Mouse (Mus musculus): ENCODE measurements around the gene Gm17657.
"Not testable (repeated sequence)": the region's sequence is repeated elsewhere in the genome, so short reads cannot be mapped to it uniquely, and the experiment has no call there.

Gene Gm17657

GRCm38 (mm10) chr17:29502005-29502668 is 47.3 kb downstream of the Gm17657 start:
- DNase-seq (ENCODE audit: low read depth, low spot score), result no peak

DNA sequence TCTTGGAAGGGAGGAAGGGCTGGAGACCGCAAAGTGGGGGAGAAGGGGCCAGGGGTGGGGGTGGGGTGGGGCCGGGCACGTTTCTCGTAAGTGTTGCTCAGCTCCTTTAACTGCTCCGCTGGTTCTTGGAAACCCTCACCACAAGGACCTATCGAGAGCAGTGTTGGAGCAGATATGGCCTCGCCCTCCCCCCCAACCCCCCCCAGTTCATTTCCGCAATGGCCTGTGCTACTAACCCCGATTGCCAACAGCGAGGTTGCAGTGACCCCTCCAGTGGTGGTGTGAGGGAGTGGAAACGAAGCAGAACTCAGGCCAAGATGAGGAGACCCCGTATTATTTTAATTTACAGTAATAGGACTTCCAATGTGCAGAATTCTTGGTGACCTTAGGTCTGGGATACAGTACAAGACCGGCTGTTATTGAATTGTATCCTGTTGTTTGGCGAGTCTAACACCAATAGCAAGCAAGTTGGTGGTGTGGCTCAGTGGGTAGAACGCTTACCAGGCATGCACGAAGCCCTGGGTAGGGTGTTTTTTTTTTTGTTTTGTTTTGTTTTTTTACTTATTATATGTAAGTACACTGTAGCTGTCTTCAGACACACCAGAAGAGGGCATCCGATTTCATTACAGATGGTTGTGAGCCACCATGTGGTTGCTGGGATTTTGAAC is 48.5 kb downstream of the Gm17657 start:
- no peak for DNase-seq (ENCODE audit: low read depth, low spot score)

GRCm38 (mm10) chr17:29500243-29500740 is 49.1 kb downstream of the Gm17657 start:
- DNase-seq (ENCODE audit: low read depth, low spot score), result no peak

DNA sequence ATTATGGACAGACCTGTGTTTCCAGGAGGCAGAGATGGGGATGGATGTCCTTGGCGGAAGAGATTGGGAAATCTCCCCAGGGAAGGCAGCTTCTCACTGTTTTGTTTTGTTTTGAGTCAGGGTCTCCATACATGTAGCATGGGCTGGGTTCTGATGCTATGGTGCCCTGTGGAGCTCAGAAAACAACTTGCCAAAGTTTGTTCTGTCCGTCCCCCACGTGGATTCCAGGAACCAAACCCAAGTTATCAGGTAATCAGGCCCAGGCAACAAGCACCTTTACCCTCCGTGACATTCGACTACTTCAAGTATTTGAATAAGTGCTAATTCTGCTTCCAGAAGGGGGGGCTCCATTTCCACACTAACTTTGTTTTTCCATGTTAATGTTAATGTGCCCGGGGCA is 49.9 kb downstream of the Gm17657 start:
- DNase-seq (ENCODE audit: low read depth, low spot score), result no peak

DNA sequence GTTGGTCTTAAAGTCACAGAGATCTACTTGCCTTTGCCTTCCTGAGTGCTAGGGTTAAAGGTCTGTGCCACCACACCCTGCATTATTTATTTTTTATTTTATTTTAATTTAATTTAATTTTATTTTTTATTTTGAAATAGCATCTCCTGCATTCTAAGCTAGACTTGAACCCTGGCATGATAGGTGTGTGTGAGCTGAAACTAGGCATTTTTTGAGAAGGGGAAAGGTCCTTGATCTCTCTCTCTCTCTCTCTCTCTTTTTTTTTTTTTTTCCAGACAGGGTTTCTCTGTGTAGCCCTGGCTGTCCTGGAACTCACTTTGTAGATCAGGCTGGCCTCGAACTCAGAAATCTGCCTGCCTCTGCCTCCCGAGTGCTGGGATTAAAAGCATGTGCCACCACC is 50.5 kb downstream of the Gm17657 start:
- DNase-seq (ENCODE audit: low read depth, low spot score), result not testable (repeated sequence)

DNA sequence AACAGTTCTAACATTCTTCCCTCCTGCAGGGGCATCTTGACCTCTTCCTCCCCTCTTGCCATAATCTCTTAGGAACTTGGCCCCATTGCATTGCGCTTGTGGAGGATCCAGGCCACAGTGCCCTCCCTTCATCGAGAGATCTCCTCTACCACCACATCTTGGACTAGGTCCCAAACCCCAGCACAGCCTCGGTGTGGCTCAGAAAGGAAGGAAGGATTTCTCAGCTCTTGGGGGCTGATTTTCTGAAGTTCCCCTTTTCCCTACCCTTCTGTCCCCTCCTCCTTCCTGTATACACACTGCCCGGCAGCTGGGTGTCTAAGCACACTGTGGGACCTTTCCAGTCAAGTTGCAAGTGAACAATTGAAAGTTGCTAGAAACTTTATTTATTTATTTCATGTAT is 51.4 kb downstream of the Gm17657 start:
- no peak for DNase-seq (ENCODE audit: low read depth, low spot score)

- DNase-seq (ENCODE audit: low read depth, low spot score), result not testable (repeated sequence)
These were observed 52.0 kb downstream of the Gm17657 start for GRCm38 (mm10) chr17:29497481-29497880.

DNA sequence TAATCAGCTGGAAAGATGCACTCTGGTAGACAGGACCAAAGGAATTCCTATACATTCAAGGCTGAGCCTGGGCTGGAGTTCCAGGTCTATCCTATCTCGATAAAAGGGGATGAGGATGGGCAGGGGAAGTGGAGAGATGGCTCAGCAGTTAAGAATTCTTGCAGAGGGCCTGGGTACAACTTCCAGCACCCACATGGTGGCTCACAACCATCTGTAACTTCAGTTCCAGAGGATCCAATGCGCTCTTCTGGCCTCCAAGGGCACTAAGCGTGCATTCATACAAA is 52.4 kb downstream of the Gm17657 start:
- DNase-seq (ENCODE audit: low read depth, low spot score), result no peak

- no peak for DNase-seq (ENCODE audit: low read depth, low spot score)
These were observed 53.0 kb downstream of the Gm17657 start for GRCm38 (mm10) chr17:29496211-29497070.

DNA sequence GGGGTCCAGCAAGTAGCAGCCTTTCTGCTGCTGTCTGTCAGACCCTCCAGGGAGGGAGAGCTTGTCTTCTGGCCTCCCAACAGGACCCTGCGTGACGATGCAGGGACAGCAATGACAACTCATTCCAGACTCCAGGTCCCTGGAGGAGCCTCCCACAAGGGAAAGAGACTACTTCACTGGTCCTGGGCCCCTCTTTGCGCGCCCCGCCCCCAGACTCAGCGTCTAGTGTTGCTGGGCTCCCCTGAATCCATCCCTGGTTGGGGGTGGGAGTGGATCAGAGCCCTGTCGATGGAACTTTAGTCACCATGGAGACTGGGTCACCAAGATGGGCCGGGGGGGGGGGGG is 54.7 kb downstream of the Gm17657 start:
- no peak for DNase-seq (ENCODE audit: low read depth, low spot score)

DNA sequence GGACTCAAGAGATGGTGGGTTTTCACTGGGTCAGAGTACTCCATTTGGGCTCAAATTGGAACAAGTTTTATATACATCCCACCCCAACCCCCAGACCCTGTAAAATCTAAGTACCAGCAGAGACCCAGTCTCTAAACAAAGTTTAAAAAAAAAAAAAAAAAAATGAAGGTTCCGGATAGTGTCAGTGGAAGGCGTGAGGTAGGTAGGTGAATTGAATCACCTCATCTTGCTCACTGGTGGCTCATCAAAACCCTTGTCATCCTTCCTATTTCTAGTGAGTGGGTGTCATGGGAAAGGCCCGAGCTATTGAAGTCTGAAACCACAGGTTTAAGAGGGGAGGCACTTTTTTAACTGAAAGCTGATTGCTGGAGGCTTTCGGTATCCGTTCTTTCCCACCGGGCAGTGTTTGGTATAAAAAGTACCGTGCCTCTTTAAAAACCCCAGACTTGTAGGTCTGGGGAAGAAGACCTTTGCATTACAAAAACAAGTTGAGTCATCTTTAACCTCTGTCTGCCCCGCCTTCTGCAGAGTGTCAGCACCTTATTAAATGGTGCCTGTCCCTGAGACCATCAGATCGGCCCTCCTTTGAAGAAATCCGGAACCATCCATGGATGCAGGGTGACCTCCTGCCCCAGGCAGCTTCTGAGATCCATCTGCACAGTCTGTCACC is 55.2 kb downstream of the Gm17657 start:
- DNase-seq (ENCODE audit: low read depth, low spot score), result no peak

DNA sequence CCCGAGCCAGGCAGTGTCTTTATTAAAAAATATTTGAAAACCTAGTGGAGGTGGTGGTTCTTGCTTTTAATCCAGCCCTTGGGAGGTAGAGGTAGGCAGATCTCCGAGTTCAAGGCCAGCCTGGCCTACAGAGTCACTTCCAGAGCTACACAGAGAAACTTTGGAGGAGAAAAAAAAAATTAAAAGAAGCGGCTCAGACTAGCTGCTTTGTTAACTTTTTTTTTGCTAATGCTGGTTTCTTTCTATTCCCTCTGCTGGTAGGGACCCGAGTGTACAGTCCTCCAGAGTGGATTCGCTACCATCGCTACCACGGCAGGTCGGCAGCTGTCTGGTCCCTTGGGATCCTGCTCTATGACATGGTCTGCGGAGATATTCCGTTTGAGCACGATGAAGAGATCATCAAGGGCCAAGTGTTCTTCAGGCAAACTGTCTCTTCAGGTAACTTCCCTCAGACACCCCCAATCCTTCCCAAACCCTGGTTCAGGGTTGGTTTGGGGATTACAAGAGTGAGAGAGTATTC is 55.9 kb downstream of the Gm17657 start:
- DNase-seq (ENCODE audit: low read depth, low spot score), result no peak

DNA sequence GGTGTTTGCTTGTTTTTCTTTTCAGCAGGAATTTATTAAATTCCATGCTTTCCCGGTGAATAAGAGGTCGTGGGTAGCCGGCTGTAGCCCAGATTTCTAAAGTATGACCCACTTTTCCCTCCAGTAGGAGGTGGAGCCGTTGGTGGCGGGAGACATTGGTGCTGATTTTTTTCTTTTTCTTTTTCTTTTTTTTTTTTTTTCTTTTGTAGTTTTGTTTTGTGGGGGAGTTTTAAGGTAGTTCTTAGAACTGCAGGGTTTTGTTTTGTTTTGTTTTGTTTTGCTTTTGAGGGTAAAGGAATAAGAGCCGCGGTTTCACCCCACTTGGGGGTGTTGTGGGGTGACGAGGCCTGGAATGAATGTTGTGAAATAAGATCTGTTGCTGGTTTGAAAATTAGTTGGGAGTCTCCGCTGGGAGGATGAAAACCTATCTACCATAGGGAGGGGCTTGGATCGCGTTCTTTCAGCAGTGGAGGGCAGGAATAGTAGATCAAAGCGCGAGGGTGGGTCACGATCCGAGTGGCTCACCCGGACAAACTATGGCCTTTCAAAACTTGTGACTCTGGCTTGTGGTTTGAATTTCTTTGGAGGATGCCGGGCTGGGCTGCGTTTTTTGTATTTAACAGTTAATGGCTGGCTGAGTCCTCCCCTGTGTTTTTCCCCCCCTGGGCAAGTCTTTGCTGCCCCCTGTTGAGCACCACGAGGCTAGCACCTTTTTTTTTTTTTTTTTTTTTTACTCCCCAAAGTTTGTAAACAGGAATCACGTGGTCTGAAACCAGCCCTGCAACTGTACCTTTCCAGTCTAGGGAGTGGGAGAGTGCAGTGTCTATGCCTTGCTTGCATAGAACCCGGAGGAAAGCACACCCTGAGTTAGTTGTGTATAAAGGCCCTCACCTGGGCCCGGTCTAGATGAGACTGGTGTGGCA is 56.9 kb downstream of the Gm17657 start:
- DNase-seq (ENCODE audit: low read depth, low spot score), result no peak

DNA sequence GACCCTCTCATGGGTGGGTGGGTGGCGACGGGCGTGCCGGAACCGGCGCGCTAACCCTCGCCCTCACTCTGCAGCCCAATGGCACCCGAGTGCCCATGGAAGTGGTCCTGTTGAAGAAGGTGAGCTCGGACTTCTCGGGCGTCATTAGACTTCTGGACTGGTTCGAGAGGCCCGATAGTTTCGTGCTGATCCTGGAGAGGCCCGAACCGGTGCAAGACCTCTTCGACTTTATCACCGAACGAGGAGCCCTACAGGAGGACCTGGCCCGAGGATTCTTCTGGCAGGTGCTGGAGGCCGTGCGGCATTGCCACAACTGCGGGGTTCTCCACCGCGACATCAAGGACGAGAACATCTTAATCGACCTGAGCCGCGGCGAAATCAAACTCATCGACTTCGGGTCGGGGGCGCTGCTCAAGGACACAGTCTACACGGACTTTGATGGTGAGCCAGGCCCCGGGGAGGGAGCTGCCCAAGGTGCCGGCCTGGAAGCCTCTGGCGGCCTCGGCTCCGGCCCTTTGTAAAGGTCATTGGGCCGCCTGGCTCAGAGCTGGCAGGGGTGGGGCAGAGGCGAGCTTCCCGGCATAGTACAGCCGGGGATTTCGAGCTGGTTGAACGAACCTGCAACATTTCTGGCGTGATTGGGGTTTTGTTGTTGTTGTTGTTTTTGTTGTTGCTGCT is 57.7 kb downstream of the Gm17657 start:
- no peak for DNase-seq (ENCODE audit: low read depth, low spot score)

GRCm38 (mm10) chr17:29490713-29491581 is 58.5 kb downstream of the Gm17657 start, which contains the start of gene Pim1:
Pim1 (plus strand) TSS chr17:29490753.
- DNase-seq (ENCODE audit: low read depth, low spot score), result no peak

- peak; percentile 93 for DNase-seq (ENCODE audit: low read depth, low spot score)
These were observed 59.3 kb downstream of the Gm17657 start for GRCm38 (mm10) chr17:29489971-29490712.

DNA sequence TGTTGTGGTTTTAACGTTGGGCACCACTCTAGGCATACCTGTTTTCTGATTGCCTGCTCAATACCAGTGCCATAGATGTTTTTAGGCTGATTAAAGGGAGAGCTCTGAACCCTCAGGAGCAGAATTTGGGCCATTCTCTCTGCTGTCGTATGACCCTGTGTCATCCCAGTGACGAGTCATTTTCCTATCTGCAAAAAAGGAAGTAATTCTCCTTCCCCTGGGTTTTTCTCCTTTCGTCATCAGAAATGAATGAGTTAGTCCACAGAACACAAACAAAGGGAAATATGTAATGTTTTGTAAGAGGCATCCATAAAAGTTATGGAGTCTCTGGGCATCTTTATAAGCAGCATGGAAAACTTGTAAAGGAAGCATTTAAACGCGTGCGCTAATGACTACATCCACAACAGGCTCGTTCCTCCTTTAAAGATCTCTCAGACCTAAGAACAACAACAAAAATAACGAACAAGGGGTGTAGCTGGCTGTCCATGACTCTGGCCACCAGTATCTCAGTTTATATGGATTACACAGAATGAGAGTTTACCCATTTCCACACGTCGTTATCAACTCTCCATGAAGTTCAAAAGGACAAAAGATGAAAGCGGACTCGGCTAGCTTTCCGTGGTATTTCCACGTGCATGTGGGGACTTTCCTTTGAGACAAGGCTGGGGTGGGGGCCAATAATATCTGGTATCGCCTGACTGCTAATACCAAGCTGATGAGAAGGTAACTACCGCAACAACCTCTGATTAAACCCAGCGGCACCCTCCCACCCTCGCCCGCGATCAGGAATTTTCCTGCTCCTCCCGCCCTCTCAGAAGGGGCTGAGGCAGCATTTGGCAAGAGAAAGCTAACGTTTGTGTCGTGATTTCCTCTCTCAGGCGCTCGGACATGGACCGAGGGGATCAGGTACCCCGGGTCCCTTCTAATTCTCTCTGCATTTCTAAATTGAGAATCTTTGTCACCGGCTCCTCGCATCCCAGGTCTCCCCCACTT is 60.2 kb downstream of the Gm17657 start:
- no peak for DNase-seq (ENCODE audit: low read depth, low spot score)

Measured in retina, adult 2 months (tissue).